Mouse (Mus musculus) midbrain, embryonic 16.5 days (tissue): ENCODE measurements around the gene Nup210l. TPM values are rescaled to one million over a fixed set of nuclear protein-coding genes. Genes with fewer than 3 reads are reported as not detected.

Source experiments
- ATAC-seq: fragments of 200-750 bp; cut with Nextera tagmentation; 2 replicates; pipeline ENCODE4 v1.8.0; 2017; ENCODE audit warnings: moderate TSS enrichment
- H3K27ac ChIP-seq: fragments of 300-500 bp; sonication (generic); 2 replicates; pipeline ENCODE4 v1.5.1; 2014; ENCODE audit warnings: mild to moderate bottlenecking, low read length, mixed read lengths
- H3K27me3 ChIP-seq: fragments of 300-500 bp; sonication (generic); 2 replicates; pipeline ENCODE4 v1.6.1; 2014; ENCODE audit warnings: low read depth, low read length, mixed read lengths; ENCODE audit not compliant: control insufficient read depth, insufficient read depth
- H3K36me3 ChIP-seq: fragments of 300-500 bp; sonication (generic); 2 replicates; pipeline ENCODE4 v1.6.1; 2014; ENCODE audit warnings: mild to moderate bottlenecking, low read length, moderate library complexity, mixed read lengths; ENCODE audit not compliant: control insufficient read depth, insufficient read depth
- H3K4me1 ChIP-seq: fragments of 300-500 bp; sonication (generic); 2 replicates; pipeline ENCODE4 v1.6.1; 2014; ENCODE audit warnings: mild to moderate bottlenecking, low read length, mixed read lengths; ENCODE audit not compliant: control insufficient read depth, insufficient read depth
- H3K4me2 ChIP-seq: fragments of 300-500 bp; sonication (generic); 2 replicates; pipeline ENCODE4 v1.6.1; 2014; ENCODE audit warnings: mild to moderate bottlenecking, low read length, mixed read lengths
- H3K4me3 ChIP-seq: fragments of 300-500 bp; sonication (generic); 2 replicates; pipeline ENCODE4 v1.5.1; 2014; ENCODE audit warnings: low read depth, mild to moderate bottlenecking, low read length, moderate library complexity, mixed read lengths
- H3K9ac ChIP-seq: fragments of 300-500 bp; sonication (generic); 2 replicates; pipeline ENCODE4 v1.6.1; 2014; ENCODE audit warnings: low read depth, low read length, mixed read lengths
- H3K9me3 ChIP-seq: fragments of 300-500 bp; sonication (generic); replicated peaks from 2 replicates; pipeline ENCODE4 v1.6.1; 2014; ENCODE audit warnings: mild to moderate bottlenecking, low read length, mixed read lengths; ENCODE audit not compliant: control insufficient read depth, poor library complexity, severe bottlenecking
- WGBS: fragments of 180-500 bp; shearing (Covaris S2); extraction: QIAGEN DNeasy Blood & Tissue Kit; methylation state at CpG from one replicate; pipeline ENCODE4 v1.1.7; 2014; 5-methylcytosine and 5-hydroxymethylcytosine counted together
- polyA plus RNA-seq: library from polyadenylated mRNA; unstranded; fragments of >200 nt; fragmentation: Nextera tagmentation; extraction: Ambion mirVana; gene quantifications from 2 replicates; pipeline ENCODE4 v1.2.1, GENCODE M21; 2015

The Nup210l gene
- polyA plus RNA-seq, 1 experiment from 2014 or later = 0.16 TPM

DNA sequence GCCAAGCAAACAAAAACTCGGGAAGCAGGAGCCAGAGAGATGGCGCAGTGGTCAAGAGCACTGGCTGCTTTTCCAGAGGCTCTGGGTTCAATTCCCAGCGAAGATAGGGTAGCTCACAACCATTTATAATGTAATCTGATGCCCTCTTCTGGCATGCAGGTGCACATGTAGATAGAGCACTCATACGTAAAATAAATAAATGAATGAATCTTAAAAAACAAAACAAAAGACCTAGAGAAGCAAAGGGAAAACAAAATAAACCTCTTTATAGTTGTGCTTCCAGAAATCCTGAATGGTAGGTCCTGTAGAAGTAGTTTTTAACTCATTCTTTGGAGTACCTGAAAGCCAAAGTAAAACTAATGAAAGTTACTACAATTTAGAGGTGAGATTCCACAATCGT lies 25.7 kb upstream of the Nup210l start:
- Histone ChIP-seq H3K27me3 (no peaks in the 10 kb centered on the region), H3K4me1 (peaks cover 29% of the 10 kb centered on the region), H3K36me3 (no peaks in the 10 kb centered on the region), H3K9me3 (no peaks in the 10 kb centered on the region), H3K9ac (no peak overlapping the region), H3K4me2 (no peak overlapping the region), H3K27ac (no peak overlapping the region), H3K4me3 (no peak overlapping the region)
- no peak for ATAC-seq
- WGBS = 55% methylated on average over 5 of the region's 5 CpGs

DNA sequence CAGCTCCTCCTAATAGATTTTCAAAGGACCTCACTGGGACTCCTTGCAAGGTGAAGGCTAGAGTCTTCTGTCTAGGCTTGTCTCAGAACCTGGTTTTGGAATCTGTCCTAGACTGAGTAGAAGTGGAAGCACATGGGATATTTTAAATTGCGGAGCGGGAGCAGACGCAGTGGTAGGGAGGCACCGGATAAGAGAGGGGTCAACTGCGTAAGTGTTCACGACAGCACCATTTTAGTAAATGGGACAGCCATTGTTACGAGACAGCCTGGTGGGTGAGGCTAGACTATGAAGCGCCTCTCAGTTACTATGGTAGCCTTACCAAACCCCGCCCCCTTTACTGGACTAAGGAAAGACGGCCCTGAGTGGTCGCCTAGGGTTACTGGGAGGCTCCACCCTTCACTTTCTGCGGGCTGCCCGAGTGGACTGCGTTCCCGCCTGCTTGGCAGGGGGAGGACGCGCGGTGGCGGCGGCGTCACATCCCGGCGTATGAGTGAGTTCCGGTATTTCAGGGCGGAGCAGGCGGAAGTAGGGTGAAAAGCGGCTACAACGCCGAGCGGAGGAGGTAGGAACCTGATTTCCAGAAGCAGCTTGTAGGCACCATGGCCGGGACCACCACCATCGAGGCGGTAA lies 24.7 kb upstream of the Nup210l start:
- Histone ChIP-seq H3K4me3 (peak overlapping the region; percentile 95), H3K4me2 (peak overlapping the region; percentile 93), H3K9me3 (no peaks in the 10 kb centered on the region), H3K9ac (peak overlapping the region; percentile 90), H3K4me1 (peaks cover 39% of the 10 kb centered on the region), H3K36me3 (no peaks in the 10 kb centered on the region), H3K27ac (peak overlapping the region; percentile 93), H3K27me3 (no peaks in the 10 kb centered on the region)
- ATAC-seq = peak; percentile 96
- WGBS = under 1% methylated on average over 33 of the region's 33 CpGs

DNA sequence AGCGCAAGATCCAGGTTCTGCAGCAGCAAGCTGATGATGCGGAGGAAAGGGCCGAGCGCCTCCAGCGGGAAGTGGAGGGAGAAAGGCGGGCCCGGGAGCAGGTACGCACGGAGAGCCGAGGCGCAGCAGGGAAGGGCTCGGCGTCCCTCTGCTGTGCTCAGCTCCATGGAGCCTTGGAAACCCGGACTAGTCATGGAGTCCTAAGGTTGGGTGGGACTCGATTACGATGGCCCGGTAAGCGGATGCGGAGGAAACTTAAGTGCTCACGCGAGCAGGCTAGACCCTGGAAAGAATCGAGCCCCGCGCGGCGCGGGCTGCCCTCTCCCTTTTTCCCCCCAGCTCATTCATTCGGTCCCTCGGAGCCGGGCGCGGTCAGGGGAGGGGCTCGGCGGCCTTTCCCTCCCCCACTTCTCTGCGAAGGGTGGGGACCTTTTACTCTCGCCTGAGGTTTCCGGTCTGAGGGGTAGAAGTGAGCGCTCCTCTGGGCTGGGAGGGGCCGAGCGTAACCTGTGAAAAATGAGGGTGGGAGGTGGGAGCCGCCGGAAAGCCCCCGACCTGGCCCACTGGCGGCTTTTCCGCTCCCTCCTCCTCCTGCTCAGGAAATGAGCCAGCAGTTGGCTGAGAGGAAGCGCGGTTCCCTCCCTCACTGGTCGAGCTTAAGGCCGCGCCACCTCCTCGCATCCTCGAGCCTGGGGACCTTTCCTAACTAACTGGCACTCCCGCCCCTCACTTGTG lies 24.0 kb upstream of the Nup210l start:
- WGBS = 0% methylated on average over 51 of the region's 53 CpGs
- Histone ChIP-seq H3K27ac (peak overlapping the region; percentile 93), H3K36me3 (no peaks in the 10 kb centered on the region), H3K4me3 (peak overlapping the region; percentile 95), H3K4me2 (peak overlapping the region; percentile 93), H3K9me3 (no peaks in the 10 kb centered on the region), H3K9ac (peak overlapping the region; percentile 90), H3K4me1 (peaks cover 46% of the 10 kb centered on the region), H3K27me3 (no peaks in the 10 kb centered on the region)
- peak; percentile 80 for ATAC-seq

DNA sequence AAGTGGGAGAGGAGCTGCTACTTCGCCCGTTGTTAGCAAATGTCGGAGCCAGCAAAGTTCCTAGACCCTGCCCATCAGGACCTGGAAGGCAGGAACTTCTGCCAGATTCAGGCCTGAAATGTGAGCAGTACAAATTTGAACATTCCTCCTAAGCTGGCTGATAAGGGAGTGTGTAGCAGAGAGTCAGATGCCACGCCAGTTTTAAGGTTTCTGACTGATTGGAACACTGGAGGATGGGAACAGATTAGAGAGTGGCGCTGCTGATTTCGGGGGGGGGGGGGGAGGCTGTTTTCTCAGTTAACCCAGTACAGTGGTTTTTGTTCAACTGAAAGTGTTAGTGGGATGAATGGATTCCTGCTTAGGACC lies 23.5 kb upstream of the Nup210l start:
- no peak for ATAC-seq
- Histone ChIP-seq H3K9ac (peak overlapping the region; percentile 90), H3K27ac (peak overlapping the region; percentile 93), H3K4me3 (peak overlapping the region; percentile 95), H3K4me1 (peaks cover 49% of the 10 kb centered on the region), H3K36me3 (no peaks in the 10 kb centered on the region), H3K4me2 (peak overlapping the region; percentile 93), H3K27me3 (no peaks in the 10 kb centered on the region), H3K9me3 (no peaks in the 10 kb centered on the region)
- WGBS = under 1% methylated on average over 6 of the region's 6 CpGs

DNA sequence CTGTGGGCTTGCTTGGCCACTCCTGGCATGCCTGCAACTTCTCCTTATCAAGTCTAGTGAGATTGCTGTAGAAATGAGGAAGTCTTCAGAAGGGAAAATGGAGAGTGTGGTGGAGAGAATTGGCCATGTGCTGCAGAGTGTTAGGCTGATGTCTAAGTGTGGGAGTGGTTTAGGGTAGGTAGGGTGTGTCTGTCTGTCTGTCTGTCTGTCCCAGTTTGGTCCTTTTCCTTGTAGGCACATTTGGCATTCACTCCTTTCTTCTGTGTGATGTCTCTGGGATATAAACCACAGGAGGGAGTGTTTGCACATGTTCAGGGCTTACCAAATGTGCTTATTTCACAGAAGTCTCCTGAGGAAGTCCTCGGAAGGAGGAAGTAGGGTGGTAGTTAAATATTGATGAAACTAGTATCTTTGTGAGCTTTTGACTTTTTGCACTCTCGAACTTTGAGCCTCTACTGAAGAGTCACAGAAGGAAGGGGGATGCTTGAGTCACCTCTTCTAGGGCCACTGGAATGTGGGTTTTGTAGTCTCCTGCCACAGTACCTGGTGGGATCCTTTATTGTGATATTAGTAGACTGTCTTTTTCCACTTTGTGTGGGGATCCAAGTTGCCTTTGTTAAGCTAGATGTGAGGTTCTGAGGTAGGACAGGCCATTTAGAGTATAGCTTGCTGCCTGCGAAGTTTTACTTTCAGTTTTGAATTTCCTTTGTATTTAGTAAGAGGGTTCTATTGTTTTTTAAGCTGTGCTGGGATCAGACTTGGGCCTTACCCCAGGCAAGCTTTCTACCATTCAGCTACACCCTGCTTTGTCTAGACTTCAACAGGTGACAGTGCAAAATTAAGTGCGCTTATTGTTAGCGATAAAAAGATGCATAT lies 22.3 kb upstream of the Nup210l start:
- WGBS = 75% methylated on average over 5 of the region's 5 CpGs

DNA sequence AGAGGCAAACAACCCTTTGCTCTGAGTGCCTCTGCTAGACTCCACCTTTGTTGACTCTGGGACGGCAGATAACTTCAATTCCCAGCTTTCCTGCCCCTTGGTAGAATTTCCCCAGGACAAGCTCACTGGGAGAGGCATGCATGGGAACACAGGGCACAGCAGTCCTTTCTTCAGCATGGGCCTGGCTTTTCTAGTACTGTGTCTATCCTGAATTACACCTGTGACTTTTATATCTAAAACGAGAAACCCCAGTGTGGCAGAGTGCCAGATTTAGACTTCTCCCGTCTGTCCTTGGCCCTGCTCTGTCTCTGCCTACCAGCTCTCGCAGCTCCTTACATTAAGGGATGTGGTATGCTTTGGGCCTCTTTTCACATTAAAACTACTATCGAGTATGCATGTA lies 20.9 kb upstream of the Nup210l start:
- no peak overlapping the region for H3K9ac ChIP-seq
- peaks cover 49% of the 10 kb centered on the region for H3K4me1 ChIP-seq
- no peak overlapping the region for H3K4me2 ChIP-seq

More for the DNA sequence above, 22.3 kb upstream of the Nup210l start:
- Histone ChIP-seq H3K9ac (0 out of 2 replicates have a peak overlapping the region, but pooled peaks have one; percentile 10), H3K36me3 (no peaks in the 10 kb centered on the region), H3K4me3 (no peak overlapping the region), H3K27me3 (no peaks in the 10 kb centered on the region), H3K27ac (no peak overlapping the region), H3K9me3 (no peaks in the 10 kb centered on the region), H3K4me2 (peak overlapping the region; percentile 93), H3K4me1 (peaks cover 49% of the 10 kb centered on the region)
- no peak for ATAC-seq

DNA sequence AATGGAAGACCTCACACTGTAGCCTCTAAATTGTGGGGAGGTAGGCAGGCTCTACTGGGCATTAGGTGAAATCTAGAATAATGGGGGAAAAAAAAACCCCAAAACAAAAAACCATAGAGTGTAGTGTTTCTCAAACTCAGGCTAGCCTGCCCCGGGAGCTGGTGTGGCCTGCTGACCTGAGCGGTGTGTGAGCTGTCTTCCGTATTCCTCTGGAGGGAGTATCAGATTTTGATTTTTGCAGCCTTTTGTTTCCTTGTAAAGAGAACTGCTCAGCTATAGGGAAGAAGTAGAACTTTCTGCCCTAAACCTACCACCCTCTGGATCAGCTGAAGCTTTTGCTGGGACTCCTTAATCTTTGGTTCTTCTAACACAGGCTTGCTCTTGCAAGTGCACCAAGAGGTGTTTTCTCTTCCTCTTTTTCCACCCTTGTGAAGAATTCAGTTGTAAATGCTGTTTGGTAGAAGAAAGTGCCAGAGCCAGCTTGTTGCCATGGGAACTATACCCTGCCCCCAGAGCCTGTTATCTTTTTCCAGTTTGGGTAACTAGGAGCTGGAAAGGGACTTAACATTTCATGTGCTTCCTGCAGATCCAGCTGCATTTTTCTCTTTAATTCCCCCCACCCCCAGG lies 20.1 kb upstream of the Nup210l start:
- Histone ChIP-seq H3K36me3 (peaks cover 13% of the 10 kb centered on the region), H3K4me2 (peak overlapping the region; percentile 31), H3K4me3 (no peak overlapping the region), H3K27me3 (no peaks in the 10 kb centered on the region), H3K9ac (0 out of 2 replicates have a peak overlapping the region, but pooled peaks have one; percentile 30), H3K4me1 (peaks cover 48% of the 10 kb centered on the region), H3K27ac (peak overlapping the region; percentile 50), H3K9me3 (no peaks in the 10 kb centered on the region)
- 41% methylated on average over 3 of the region's 3 CpGs for WGBS
- ATAC-seq = no peak

More for the DNA sequence above, 20.9 kb upstream of the Nup210l start:
- Histone ChIP-seq H3K27ac (peak overlapping the region; percentile 50; the same call in 1 of the 2 replicates), H3K27me3 (no peaks in the 10 kb centered on the region), H3K4me3 (no peak overlapping the region), H3K9me3 (no peaks in the 10 kb centered on the region), H3K36me3 (peaks cover 7% of the 10 kb centered on the region)
- WGBS = 61% methylated on average over 5 of the region's 5 CpGs
- no peak for ATAC-seq

DNA sequence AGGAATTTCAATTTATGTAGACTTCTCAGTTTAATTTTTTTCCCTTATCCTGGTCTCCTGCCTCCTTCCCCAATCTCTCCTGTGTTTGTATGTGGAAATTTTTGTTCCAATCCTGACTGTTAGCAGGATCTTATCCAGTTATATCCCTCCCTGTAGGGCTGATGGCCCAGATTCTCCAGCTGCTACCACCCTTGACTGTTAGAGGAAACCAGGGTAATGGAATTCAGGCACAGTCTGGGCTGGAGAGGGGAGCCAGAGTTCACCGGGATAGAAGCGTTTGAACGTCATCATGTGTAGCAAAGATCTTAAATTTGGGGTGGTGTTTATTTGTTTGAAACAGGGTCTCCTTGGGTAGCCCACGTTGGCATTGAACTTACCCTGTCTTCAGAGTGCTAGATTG lies 19.1 kb upstream of the Nup210l start:
- Histone ChIP-seq H3K9me3 (no peaks in the 10 kb centered on the region), H3K4me3 (no peak overlapping the region), H3K4me2 (no peak overlapping the region), H3K27ac (no peak overlapping the region), H3K9ac (no peak overlapping the region), H3K36me3 (peaks cover 21% of the 10 kb centered on the region), H3K4me1 (peaks cover 46% of the 10 kb centered on the region), H3K27me3 (no peaks in the 10 kb centered on the region)
- no peak for ATAC-seq
- 91% methylated on average over 4 of the region's 4 CpGs for WGBS
